Mouse (Mus musculus): Measurements from ENCODE around the gene Agap1. TPM values are rescaled to one million over a fixed set of nuclear protein-coding genes. Genes with fewer than 3 reads are reported as not detected.

Agap1 gene
- polyA plus RNA-seq, 1 experiment from 2014 or later: 14.0 TPM

GRCm38 (mm10) chr1:89822431-89822830 is 367.8 kb downstream of the Agap1 start:
- Histone ChIP-seq H3K36me3 (no peaks in the 10 kb centered on the region), H3K4me3 (no peak overlapping the region), H3K9me3 (replicated peaks) (no peaks in the 10 kb centered on the region), H3K27me3 (ENCODE audit: low read depth, poor library complexity, severe bottlenecking) (0 out of 2 replicates have a peak, but pooled peaks cover 8% of the 10 kb centered on the region), H3K27ac (no peak overlapping the region), H3K4me1 (peaks cover 66% of the 10 kb centered on the region)
- WGBS: 65% methylated on average over 3 of the region's 3 CpGs
- DNase-seq (ENCODE audit: low spot score): no peak

DNA sequence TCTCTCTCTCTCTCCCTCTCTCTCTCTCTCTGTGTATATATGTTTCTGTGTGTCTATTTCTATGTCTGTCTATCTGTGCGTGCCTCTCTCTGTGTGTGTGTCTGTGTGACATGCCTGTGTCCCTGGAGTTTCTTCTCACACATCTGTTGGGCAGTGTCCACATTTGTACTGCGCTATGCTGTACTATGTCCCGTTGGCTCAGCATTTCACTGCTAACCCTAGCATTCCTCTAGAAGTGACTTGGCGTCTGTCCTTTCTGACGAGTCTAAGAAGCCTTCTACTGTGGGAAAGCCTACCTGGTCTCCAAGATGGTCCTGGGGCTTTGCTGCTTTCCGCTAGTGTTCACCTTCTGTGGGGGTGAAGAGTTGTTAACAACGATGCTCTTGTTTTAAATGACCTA is 368.4 kb downstream of the Agap1 start:
- 0 out of 2 replicates have a peak, but pooled peaks cover 8% of the 10 kb centered on the region for H3K27me3 ChIP-seq (ENCODE audit: low read depth, poor library complexity, severe bottlenecking)
- H3K4me1 ChIP-seq: peaks cover 66% of the 10 kb centered on the region
- H3K36me3 ChIP-seq: no peaks in the 10 kb centered on the region
- peak overlapping the region; percentile 68; the same call in 1 of the 2 replicates for H3K27ac ChIP-seq
- no peaks in the 10 kb centered on the region for H3K9me3 ChIP-seq (replicated peaks)
- 91% methylated on average over 7 of the region's 7 CpGs for WGBS
- DNase-seq (ENCODE audit: low spot score): no peak
- H3K4me3 ChIP-seq: no peak overlapping the region

DNA sequence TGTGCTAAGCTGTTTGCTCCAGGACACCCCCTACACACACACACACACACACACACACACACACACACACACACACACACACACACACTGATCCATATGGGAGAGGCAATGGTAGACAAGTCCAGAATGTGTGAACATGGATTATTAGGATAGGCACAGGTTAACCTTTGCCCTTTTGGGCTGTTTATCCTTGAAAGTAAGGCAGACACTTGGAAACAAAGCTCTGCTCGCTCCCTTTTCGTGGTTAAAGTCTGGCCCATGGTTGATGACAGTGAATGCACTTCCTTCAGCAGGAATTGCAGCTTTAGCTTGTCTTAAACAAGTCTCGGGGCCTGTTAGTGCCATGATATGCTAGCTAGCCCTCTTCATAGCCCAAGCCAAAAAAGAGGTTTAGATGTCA is 372.4 kb downstream of the Agap1 start:
- Histone ChIP-seq H3K4me3 (no peak overlapping the region), H3K4me1 (peaks cover 80% of the 10 kb centered on the region), H3K27ac (no peak overlapping the region), H3K36me3 (no peaks in the 10 kb centered on the region; the same call in 1 of the 2 replicates), H3K27me3 (ENCODE audit: low read depth, poor library complexity, severe bottlenecking) (peaks cover 12% of the 10 kb centered on the region; the same call in 1 of the 2 replicates), H3K9me3 (replicated peaks) (no peaks in the 10 kb centered on the region)
- WGBS: 55% methylated on average over 3 of the region's 3 CpGs
- DNase-seq (ENCODE audit: low spot score): no peak

DNA sequence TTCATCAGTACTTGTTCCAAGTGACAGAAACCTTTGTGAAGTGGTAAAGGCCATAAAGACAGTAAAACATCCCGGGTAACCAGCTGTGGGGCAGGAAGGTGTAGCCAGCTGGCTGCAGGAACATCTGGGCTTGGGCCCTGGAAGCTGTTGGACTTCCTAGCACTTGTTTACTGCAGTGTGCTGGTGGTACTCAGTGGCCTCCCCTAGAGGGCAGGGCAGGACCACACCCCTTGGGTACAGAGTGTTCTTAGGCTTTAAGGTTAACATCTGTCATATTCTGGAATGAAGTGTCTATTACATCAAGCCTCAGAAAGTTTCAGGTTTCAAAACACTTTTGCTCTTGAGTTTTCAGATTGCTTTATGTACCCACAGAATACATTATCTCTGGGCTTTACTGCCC is 376.5 kb downstream of the Agap1 start:
- Histone ChIP-seq H3K27me3 (ENCODE audit: low read depth, poor library complexity, severe bottlenecking) (peaks cover 4% of the 10 kb centered on the region; the same call in 1 of the 2 replicates), H3K36me3 (peaks cover 10% of the 10 kb centered on the region; the same call in 1 of the 2 replicates), H3K4me1 (peaks cover 40% of the 10 kb centered on the region), H3K4me3 (no peak overlapping the region), H3K27ac (no peak overlapping the region), H3K9me3 (replicated peaks) (no peaks in the 10 kb centered on the region)
- DNase-seq (ENCODE audit: low spot score): no peak
- WGBS: 65% methylated on average over 1 of the region's 1 CpGs

- no peaks in the 10 kb centered on the region for H3K9me3 ChIP-seq (replicated peaks)
- peaks cover 40% of the 10 kb centered on the region for H3K36me3 ChIP-seq
- WGBS: 74% methylated on average over 9 of the region's 9 CpGs
- no peak overlapping the region for H3K4me3 ChIP-seq
- H3K27ac ChIP-seq: no peak overlapping the region
- peaks cover 45% of the 10 kb centered on the region for H3K4me1 ChIP-seq
- no peak for DNase-seq (ENCODE audit: low spot score)
- H3K27me3 ChIP-seq (ENCODE audit: low read depth, poor library complexity, severe bottlenecking): peaks cover 35% of the 10 kb centered on the region
These were observed 389.5 kb downstream of the Agap1 start for GRCm38 (mm10) chr1:89844064-89844463.

GRCm38 (mm10) chr1:89845487-89845886 is 390.9 kb downstream of the Agap1 start:
- Histone ChIP-seq H3K4me3 (no peak overlapping the region), H3K27me3 (ENCODE audit: low read depth, poor library complexity, severe bottlenecking) (peaks cover 35% of the 10 kb centered on the region), H3K4me1 (peaks cover 60% of the 10 kb centered on the region), H3K36me3 (peaks cover 28% of the 10 kb centered on the region), H3K27ac (peak overlapping the region; percentile 56; the same call in 1 of the 2 replicates), H3K9me3 (replicated peaks) (no peaks in the 10 kb centered on the region)
- WGBS: 79% methylated on average over 4 of the region's 4 CpGs
- no peak for DNase-seq (ENCODE audit: low spot score)

DNA sequence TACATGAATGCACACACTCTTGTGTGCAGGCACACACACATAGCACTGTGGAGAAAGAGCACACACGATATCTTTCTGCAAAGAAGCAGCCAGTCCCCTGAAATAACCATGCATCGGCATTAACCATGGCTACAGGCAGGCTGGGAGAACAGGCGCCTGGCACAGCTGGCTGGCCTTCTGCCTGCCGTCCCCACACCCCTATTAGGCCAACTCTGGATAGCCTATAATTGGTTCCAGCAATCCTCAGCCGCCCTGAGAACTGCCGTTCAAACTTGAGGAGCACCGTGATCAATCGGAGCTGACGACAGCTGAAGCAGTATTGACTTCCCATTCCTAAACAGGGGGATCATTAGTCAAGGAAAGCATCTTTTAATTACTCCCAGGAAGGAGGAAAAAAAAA is 391.5 kb downstream of the Agap1 start:
- Histone ChIP-seq H3K27me3 (ENCODE audit: low read depth, poor library complexity, severe bottlenecking) (peaks cover 42% of the 10 kb centered on the region), H3K36me3 (peaks cover 23% of the 10 kb centered on the region), H3K4me1 (peaks cover 62% of the 10 kb centered on the region), H3K4me3 (no peak overlapping the region), H3K27ac (peak overlapping the region; percentile 56), H3K9me3 (replicated peaks) (no peaks in the 10 kb centered on the region)
- WGBS: 19% methylated on average over 9 of the region's 9 CpGs
- DNase-seq (ENCODE audit: low spot score): peak; percentile 76

GRCm38 (mm10) chr1:89848356-89849039 is 393.9 kb downstream of the Agap1 start:
- H3K27ac ChIP-seq: peak overlapping the region; percentile 10; the same call in 1 of the 2 replicates
- H3K4me3 ChIP-seq: peak overlapping the region; percentile 6; the same call in 1 of the 2 replicates
- 28% methylated on average over 17 of the region's 17 CpGs for WGBS
- peak; percentile 61 for DNase-seq (ENCODE audit: low spot score)
- no peaks in the 10 kb centered on the region for H3K9me3 ChIP-seq (replicated peaks)
- peaks cover 8% of the 10 kb centered on the region; the same call in 1 of the 2 replicates for H3K36me3 ChIP-seq
- peaks cover 49% of the 10 kb centered on the region for H3K27me3 ChIP-seq (ENCODE audit: low read depth, poor library complexity, severe bottlenecking)
- peaks cover 62% of the 10 kb centered on the region for H3K4me1 ChIP-seq

DNA sequence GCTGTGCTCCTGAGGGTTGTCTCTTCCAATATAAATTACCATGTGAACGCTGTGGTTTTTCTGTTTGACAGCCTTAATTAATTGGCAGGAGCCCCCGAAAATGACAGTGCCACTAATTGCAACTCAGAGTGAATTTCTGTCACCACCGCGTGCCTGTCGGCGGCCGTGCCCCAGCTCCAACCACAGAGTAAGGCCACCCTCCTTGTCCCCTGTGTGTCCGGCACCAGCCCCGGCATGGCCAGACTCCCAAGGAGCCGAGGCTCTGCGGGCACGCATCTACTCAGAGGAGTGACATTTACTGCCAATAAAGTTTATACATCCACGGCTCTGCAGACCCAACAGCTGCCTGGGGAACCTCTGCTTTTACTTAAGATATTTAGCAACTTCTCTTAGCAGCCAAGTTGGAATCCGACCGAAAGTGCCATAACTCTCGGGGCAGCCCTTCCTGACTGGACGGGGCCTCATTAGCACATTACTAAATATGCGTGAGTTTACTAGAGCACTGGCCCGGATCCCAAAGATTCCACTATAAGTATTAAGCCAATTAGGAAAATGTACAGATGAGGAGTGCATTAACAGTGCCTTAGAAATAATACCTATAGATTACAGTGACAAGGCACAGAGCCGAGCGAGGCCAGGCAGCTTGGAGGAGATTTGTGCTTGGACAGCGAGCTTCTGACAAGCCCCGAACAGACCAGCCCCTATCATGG is 394.7 kb downstream of the Agap1 start:
- Histone ChIP-seq H3K27ac (peak overlapping the region; percentile 10; the same call in 1 of the 2 replicates), H3K36me3 (peaks cover 5% of the 10 kb centered on the region; the same call in 1 of the 2 replicates), H3K4me1 (peaks cover 62% of the 10 kb centered on the region), H3K9me3 (replicated peaks) (no peaks in the 10 kb centered on the region), H3K27me3 (ENCODE audit: low read depth, poor library complexity, severe bottlenecking) (peaks cover 44% of the 10 kb centered on the region), H3K4me3 (peak overlapping the region; percentile 6; the same call in 1 of the 2 replicates)
- peak; percentile 61 for DNase-seq (ENCODE audit: low spot score)
- 34% methylated on average over 23 of the region's 23 CpGs for WGBS

DNA sequence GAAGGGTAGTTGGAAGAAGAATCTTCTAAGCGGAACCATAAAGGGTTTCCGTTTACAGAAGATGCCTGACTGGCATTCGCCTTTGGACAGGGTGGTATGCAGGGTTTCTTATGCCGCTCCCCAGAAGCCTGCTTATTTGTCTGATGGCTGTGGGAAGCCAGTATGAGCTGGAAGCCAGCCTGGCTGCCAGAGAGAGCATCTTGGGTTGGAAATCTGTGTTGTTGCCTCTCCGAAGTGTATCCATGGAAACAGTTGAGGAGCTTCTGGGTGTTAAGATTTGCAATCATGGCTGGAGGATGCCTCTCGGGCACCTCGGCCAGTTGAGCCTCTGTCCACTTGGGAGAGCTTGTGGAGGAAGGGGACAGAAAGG is 395.2 kb downstream of the Agap1 start:
- H3K36me3 ChIP-seq: peaks cover 5% of the 10 kb centered on the region; the same call in 1 of the 2 replicates
- H3K27ac ChIP-seq: 0 out of 2 replicates have a peak overlapping the region, but pooled peaks have one; percentile 32
- H3K27me3 ChIP-seq (ENCODE audit: low read depth, poor library complexity, severe bottlenecking): peaks cover 41% of the 10 kb centered on the region
- H3K4me3 ChIP-seq: no peak overlapping the region
- peaks cover 59% of the 10 kb centered on the region for H3K4me1 ChIP-seq
- no peaks in the 10 kb centered on the region for H3K9me3 ChIP-seq (replicated peaks)
- DNase-seq (ENCODE audit: low spot score): no peak
- 82% methylated on average over 7 of the region's 7 CpGs for WGBS

DNA sequence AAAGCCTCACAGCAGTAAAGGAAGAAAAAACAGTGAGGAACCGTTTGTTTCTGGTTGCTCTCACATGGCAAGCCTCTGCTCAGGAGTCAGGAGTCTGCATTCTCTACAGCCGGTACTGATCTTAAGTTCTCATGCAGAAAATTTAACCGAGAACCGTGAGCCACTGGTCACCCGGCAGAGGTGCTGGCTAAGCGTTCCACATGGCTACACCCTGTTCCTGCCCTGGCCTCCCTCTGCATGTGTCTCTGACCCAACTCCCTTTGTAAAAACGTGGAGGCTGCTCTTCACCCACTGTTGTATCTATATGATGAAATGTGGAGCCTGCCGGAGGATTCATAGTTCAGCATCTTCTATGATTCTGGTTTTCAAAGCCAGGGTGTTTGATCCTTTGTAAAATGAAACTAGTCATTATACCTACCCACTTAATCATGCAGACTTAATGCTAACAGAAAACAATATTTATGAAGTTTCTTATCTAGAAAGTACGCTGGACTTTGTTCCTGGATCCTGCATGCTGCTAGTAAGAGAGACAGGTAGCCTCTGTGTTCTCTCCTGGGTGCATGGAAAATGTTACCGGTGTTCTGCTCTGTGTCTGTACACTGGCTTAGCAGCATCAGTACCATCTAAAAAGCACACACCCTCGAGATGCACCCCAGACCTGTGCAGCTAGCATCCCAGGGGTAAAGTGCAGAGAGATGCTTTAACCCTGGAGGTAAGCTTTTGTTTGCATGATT is 396.2 kb downstream of the Agap1 start:
- WGBS: 87% methylated on average over 11 of the region's 11 CpGs
- H3K27me3 ChIP-seq (ENCODE audit: low read depth, poor library complexity, severe bottlenecking): peaks cover 40% of the 10 kb centered on the region

DNA sequence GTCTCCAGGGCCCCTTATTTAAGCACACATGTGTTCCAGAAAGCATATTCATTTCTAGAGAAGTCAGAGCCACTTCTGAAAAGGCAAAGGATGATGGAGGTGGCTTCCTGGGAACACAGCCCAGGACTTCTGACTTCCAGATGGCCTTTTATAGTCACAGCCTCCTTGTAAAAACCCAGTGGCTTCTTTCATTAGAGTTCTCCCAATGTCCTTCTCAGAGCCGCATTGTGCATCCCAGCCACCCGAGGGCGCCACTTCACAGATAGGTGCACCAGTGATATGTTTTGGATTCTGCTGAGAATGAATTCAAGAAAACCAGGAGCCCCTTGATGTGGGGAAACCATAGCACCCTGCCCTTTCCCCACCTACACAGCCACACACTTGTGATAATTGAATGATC is 404.6 kb downstream of the Agap1 start:
- 14% methylated on average over 3 of the region's 3 CpGs for WGBS
- Histone ChIP-seq H3K27ac (0 out of 2 replicates have a peak overlapping the region, but pooled peaks have one; percentile 10), H3K9me3 (replicated peaks) (no peaks in the 10 kb centered on the region), H3K4me1 (peaks cover 35% of the 10 kb centered on the region), H3K36me3 (0 out of 2 replicates have a peak, but pooled peaks cover 3% of the 10 kb centered on the region), H3K4me3 (no peak overlapping the region), H3K27me3 (ENCODE audit: low read depth, poor library complexity, severe bottlenecking) (peaks cover 14% of the 10 kb centered on the region)
- DNase-seq (ENCODE audit: low spot score): peak; percentile 71

More for the DNA sequence above, 396.2 kb downstream of the Agap1 start:
- no peak overlapping the region for H3K4me3 ChIP-seq
- no peak for DNase-seq (ENCODE audit: low spot score)
- peaks cover 5% of the 10 kb centered on the region; the same call in 1 of the 2 replicates for H3K36me3 ChIP-seq
- H3K27ac ChIP-seq: no peak overlapping the region
- H3K4me1 ChIP-seq: peaks cover 49% of the 10 kb centered on the region
- no peaks in the 10 kb centered on the region for H3K9me3 ChIP-seq (replicated peaks)
